In the genomic region with DNA sequence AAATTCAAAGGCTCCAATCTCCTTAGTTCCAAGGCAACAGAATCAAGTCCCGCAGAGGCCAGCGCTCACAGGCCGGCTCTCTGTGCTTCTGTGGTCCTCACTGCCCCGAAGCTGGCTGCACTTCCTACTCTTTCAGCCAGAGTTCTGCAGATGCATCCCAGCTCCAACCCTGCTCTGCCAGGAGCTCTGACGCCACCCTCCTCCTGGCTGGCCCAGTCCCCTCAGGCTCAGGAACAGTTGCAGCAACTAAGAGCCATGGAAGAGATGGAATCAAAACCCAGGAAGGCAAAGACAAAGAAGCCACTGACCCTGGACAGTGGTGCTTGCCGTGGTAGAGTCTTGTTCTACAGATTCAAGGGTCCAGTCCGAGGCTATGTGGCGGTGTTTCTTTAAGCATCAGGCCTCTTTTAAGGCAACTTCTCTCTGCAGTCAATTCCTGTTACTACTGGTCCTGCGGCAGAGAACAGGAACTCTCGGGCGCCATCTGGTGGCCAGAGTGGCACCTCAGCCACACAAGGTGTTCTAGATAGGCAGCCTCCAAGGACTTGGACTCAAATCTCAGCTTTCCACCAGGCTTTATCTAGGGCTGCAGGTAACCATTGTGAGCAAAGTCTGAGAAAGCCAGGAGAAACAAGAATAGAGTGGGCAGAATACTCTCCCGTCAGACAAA, we compare ENCODE assay signal across 8 mouse cellular contexts. TPM values are rescaled to one million over a fixed set of nuclear protein-coding genes. Genes with fewer than 3 reads are reported as not detected.
A peak's percentile ranks its signal among the peaks of the same experiment; 100 is the strongest.
DNase-seq lines count a peak whose midpoint lies in the region; ATAC-seq and TF ChIP-seq lines count a peak whose summit lies in the region.

No protein-coding gene starts in this region.

- no peaks in the 10 kb centered on the region for H3K9me3 ChIP-seq in ES-E14 (ENCODE audit: control insufficient read depth, insufficient read depth, low read depth, low read length)
- H3K9me3 ChIP-seq in forebrain, embryonic 13.5 days (replicated peaks) = no peaks in the 10 kb centered on the region

- no peak overlapping the region for H3K4me3 ChIP-seq in ES-E14 (ENCODE audit: insufficient read depth in 1 of 2, low read depth in 1 of 2, low read length in 2 of 2, poor library complexity in 1 of 2, severe bottlenecking in 1 of 2)
- H3K4me3 ChIP-seq in forebrain, embryonic 13.5 days = no peak overlapping the region

- WGBS in forebrain, embryonic 13.5 days = 29% methylated on average over 12 of the region's 12 CpGs

- peak; percentile 65 for DNase-seq in ES-E14 (ENCODE audit: low read depth, low spot score)
- peak; percentile 51 for DNase-seq in c-Kit-positive CD71-positive TER-119-negative erythroid progenitor cells, embryonic 14.5 days (ENCODE audit: low read depth)
- DNase-seq in layer of hippocampus, adult 8-10 months (ENCODE audit: low spot score in 2 of 2) = peak; percentile 79 to 95
- peak; percentile 89 for DNase-seq in lung, postnatal 10 days
- DNase-seq in ovary, postnatal 14 days (ENCODE audit: low spot score) = peak; percentile 89
- peak; percentile 86 for DNase-seq in thymus, postnatal 14 days

- H3K9ac ChIP-seq in ES-E14 (ENCODE audit: insufficient read depth, low read depth, low read length, poor library complexity, severe bottlenecking) = no peak overlapping the region
- H3K9ac ChIP-seq in forebrain, embryonic 13.5 days = no peak overlapping the region

- peaks cover 2% of the 10 kb centered on the region for H3K27me3 ChIP-seq in forebrain, embryonic 13.5 days

- peak; percentile 53; the same call in 1 of the 2 replicates for ATAC-seq in forebrain, embryonic 13.5 days
- ATAC-seq in hematopoietic stem cell, adult 5-6 weeks (replicated peaks in 1 of 2; ENCODE audit: insufficient read depth in 1 of 2, low FRiP score in 2 of 2, low TSS enrichment in 1 of 2, low read depth in 1 of 2, poor library complexity in 2 of 2, severe bottlenecking in 2 of 2) = peak; percentile 86 to 93

- H3K4me2 ChIP-seq in forebrain, embryonic 13.5 days = no peak overlapping the region

- in situ Hi-C loops in ES-E14 (cut with MboI; ENCODE audit: low sequenced_read_pairs in 2 of 2, unreplicated experiment in 2 of 2) = no loop called here

- no peaks in the 10 kb centered on the region for H3K4me1 ChIP-seq in ES-E14 (ENCODE audit: control insufficient read depth in 2 of 2, insufficient read depth in 2 of 2, low read length in 2 of 2, poor library complexity in 1 of 2)
- H3K4me1 ChIP-seq in forebrain, embryonic 13.5 days = no peaks in the 10 kb centered on the region

- no peaks in the 10 kb centered on the region for H3K36me3 ChIP-seq in ES-E14 (ENCODE audit: control insufficient read depth, insufficient read depth, low read length, poor library complexity, severe bottlenecking)
- no peaks in the 10 kb centered on the region for H3K36me3 ChIP-seq in forebrain, embryonic 13.5 days (ENCODE audit: poor library complexity, severe bottlenecking)

- H3K27ac ChIP-seq in ES-E14 (ENCODE audit: insufficient read depth, low read depth, low read length, poor library complexity, severe bottlenecking) = no peak overlapping the region
- no peak overlapping the region for H3K27ac ChIP-seq in forebrain, embryonic 13.5 days

TF ChIP-seq in ES-E14, 5 proteins besides CTCF, POLR2A, EP300 and RAD21:
- no peak for TF ChIP-seq CHD2 (IDR thresholded peaks at IDR 0.05; ENCODE audit: low read depth, low read length)
- peak; percentile 27; the same call in 1 of the 2 replicates for TF ChIP-seq ZC3H11A (IDR thresholded peaks at IDR 0.05; ENCODE audit: borderline replicate concordance, low read depth, low read length)

RNA-seq across cellular contexts. Expression of a gene that starts 44.4 kb away (rescaled TPM):
- total RNA-seq in ES-E14 (2012; rRNA removed) = 28.6 and 34.1 TPM in 2 replicates
- polyA plus RNA-seq in forebrain, embryonic 13.5 days (2015; fragmentation: Nextera tagmentation; extraction: Ambion mirVana) = 70.2 and 75.8 TPM in 2 replicates
- 52.9 and 68.3 TPM in 2 replicates for total RNA-seq in hematopoietic stem cell, adult 5-6 weeks (2017)
- total RNA-seq in layer of hippocampus, adult 8-10 months (2022) = 100 to 1,000 TPM; 464 to 480 (median 470) TPM
